Mouse (Mus musculus) gastrocnemius, postnatal 14 days (tissue): ENCODE measurements around the gene Peg10. TPM values are rescaled to one million over a fixed set of nuclear protein-coding genes. Genes with fewer than 3 reads are reported as not detected.

Source experiments
- DNase-seq: peaks from one replicate; pipeline ENCODE4 v3.0.0; 2021; ENCODE audit warnings: mixed read lengths
- intact Hi-C: fragments of 180-260 bp; cut with DNase I; formaldehyde crosslinking; loops from one replicate; pipeline ENCODE4 v1.15.1; 2025; ENCODE audit warnings: low total_unique reads
- long read RNA-seq, 2 experiments: library from polyadenylated mRNA; stranded (forward); transcript quantifications; one replicate each; pipeline ENCODE4 v2.0.0; 2021
- total RNA-seq, 2 experiments: library from RNA; stranded (reverse); gene quantifications; 2 replicates each; pipeline ENCODE4 v1.2.3; 2021

The Peg10 gene
- total RNA-seq, result 10 to 100 TPM in 1 of 2 experiments, 1 to 10 TPM in 1; 8.6 to 12.3 TPM
- long read RNA-seq, experiment 1, result 0 reads
- long read RNA-seq, experiment 2, result 0 reads

DNA sequence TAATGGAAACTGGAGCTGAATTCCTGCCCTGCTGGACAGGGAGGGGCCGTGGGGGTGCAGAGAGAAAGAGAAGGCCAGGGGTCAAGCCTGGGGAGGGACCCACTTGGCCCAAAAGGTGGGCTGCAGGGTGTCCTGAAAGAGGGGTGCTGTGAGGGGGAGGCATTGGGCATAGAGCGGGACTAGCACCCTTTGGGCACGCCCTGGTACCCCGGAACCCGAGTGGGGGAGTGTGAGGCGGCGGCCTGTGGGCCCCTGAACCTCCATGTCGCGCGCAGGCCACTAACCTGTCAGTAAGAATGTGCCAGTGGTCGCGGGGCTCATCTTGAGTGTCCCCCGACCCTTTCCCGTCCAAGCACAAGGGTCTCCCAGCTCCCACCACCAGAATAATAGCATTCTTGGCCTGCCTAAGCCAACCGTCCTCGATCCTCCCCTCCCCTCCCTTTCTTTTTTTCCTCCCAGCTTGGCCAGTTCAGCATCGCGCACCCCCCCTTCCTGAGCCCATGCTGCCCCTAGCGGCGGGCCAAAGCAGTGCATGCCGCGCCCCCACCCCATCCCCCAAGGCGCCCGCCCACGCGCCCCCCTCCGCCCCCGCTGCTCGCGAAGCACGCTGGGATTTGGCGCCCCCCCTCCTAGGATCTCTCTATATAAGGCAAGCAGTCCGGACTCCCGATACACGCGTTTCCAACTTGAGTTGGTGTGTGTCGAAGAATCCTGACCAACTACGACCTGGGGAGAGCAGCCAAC is at the start of gene Peg10, which contains the start of gene Sgce:
Gene Peg10 (plus strand): TSS at position 611 of the 744 bp plus-strand sequence.
Gene Sgce (minus strand): TSS at position 512 of the 744 bp plus-strand sequence.
- intact Hi-C loops, result no loop called here
- DNase-seq, result peak; percentile 86

DNA sequence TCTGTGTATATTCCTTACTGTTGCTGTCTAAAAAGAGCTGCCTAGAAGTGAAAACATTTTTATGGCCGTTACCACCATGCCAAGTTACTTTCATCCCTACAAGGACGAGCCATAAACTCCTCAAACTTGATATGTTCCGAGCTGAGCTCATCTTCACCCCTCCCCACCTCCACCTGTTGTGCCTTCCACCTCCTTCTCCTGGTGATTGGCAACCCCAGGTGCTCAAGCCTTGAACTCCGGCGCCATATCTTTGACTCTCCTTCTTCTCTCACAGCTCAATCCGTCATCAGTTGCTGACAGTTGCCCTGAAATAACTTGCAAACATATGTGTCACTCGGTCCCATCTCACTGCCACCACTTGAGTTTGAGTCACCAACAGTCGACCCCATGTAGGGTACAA is 45.5 kb upstream of the Peg10 start:
- intact Hi-C loops, result no loop called here
- DNase-seq, result no peak

DNA sequence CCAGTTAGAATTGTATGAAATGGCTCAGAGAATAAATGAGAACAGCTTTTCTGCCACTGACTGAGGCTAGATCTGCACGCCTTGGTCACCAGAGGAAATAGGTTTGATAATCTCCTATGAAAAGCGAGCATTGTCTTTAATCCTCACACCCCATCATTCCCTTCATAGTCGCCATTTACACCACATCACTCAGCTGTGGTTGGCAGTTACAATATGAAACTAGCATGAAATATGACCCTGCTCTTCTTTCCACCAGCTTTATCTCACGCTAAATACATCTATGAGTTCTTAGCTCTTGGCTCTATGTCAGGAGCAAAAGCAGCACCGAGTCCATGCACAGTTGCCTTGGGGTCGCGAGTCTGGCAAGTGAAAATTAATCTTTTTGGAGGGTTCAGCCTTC is 43.2 kb upstream of the Peg10 start:
- intact Hi-C loops, result no loop called here
- no peak for DNase-seq

DNA sequence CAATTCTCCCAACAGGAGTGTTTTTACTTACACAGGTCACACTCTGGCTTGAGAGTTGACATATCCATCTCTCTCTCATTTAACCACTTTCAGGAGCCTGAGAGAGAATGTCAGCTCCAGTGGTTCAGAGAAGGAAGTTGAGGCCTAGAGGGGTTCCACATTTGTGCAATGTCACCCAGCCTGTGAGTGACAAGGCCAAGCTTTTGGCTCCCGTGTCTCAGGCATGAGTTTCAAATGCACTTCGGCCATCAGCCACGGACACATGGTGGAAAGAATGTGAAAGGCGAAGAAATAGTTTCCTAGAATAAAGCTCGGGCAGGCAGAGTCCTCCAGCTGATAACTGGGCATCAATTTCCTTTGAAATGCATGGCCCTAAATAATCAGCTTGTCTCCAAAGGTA is 40.7 kb upstream of the Peg10 start:
- intact Hi-C loops, result no loop called here
- peak; percentile 43 for DNase-seq

DNA sequence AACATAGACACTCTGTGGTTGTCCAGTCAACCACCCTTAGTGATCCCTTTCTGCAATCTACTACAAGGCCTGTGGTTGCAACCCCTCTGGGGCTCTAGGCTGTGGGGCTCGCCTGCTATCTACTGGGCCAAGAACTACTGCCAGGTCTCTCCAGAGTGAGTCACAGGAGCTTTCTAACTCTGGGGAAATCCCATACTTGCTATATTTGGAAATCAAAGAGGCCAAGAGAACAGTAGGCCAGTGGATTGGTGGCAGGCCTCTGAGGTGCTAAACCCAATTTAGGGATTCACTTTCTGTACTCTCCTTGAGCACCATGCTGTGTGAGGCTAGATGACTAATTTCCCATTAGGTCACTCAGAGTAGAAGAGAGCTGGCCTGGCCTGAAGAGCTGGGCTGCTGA is 38.1 kb upstream of the Peg10 start:
- intact Hi-C loops, result no loop called here

DNA sequence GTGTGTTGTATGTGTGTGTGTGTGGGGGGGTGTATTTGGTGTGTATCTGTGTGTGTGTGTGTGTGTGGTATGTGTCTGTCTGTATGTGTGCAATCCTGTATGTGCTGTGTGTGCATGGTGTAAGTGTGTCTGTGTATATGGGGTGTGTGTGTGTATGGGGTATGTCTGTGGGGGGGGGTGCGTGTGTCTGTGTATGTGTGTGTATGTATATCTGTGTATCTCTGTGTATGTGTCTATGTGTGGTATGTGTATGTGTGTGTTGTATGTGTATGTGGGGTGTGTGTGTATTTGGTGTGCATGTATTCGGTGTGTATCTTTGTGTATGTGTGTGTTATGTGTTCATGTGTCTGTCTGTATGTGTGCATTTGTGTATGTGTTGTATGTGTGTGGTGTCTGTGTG is 30.9 kb upstream of the Peg10 start:
- intact Hi-C loops, result no loop called here
- no peak for DNase-seq

More for the DNA sequence above, 38.1 kb upstream of the Peg10 start:
- peak; percentile 23 for DNase-seq

DNA sequence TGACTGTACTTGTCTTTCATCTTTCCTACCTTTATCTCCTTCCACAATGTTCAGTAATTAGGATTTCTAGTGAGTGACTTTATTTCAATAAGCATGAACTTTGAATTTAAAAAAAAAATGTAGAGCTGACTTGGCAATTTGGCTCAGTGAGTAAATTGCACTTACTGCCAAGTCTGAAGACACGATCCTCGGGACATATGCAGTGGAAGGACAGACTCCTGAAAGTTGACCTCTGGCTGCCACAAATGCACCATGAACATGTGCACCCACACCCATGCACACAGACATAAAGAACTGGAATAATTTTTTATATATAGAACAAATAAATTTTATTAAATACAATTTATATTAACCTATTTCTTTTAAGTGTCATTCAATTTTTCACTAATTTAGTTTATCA is 29.8 kb upstream of the Peg10 start:
- no peak for DNase-seq

DNA sequence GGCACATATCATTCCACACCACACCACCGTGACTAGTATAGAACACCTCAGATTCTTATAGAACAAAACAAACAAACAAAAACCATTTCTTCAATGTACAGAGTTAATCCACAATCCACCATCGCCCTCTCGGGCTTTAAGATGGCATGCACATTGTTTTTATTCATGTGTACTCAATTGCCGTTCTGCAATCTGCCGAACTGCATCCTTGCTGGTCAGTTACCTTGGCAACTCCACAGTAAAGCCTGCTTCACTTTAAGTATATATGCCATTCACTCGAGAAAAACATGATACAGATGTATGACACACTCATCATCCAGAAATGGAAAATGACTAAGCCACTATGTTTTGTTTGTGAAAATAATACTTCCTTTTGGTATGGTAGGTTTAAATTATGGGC is 25.0 kb upstream of the Peg10 start:
- intact Hi-C loops, result no loop called here

More for the DNA sequence above, 29.8 kb upstream of the Peg10 start:
- intact Hi-C loops, result no loop called here

DNA sequence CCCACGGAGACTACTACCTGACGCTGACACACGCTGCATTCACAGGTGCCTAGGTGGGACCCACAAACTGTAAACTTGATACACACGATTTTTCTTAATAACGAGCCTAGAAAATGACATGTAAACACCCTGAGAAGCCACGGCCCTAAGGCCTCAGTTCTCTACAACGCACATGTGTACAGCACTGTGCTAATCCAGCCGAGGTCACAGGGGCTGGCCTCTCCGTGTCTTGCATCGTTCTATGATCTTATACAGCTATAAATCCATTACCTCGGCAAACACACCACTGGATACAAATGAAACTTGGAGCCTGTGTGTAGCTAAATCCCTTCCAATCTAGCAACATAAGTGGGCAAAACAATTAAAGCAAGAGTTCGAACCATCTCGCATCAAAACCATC is 24.4 kb upstream of the Peg10 start:
- intact Hi-C loops, result no loop called here

More for the DNA sequence above, 25.0 kb upstream of the Peg10 start:
- DNase-seq, result no peak

DNA sequence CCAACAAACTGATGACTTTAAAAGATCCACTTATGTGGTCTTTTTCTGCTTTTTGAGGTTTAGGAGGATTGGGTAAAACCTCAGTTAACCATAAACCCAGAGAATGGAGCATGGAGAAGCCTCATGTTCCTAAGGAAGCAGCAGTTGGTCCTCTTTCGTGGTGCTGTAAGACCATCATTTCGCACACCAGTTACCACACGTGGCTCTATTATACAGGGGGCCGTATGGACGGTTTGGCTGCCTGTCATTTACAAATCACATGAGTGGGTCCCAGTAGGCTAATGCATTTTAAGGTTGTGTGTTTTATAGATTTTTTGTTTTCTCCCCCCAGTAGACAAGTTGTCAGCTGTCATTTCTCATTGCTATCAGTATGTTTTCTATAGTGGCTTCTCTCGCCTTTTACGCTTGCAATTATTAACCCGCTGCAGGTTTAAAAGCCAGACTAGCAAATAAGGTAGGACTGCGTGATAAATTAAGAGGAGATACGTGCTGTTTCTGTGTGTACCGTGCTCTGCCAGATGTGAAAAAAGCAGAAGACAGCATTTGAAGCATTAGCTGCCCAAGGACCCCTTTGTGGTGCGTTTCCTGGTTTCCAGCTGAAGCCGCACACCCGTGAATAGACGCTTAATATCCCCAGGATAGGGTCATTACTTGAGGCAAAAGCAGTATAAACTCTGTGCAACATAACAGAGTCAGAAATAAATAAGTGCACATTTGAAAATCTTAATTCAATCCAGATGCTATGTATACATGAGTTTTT is 22.9 kb upstream of the Peg10 start:
- no peak for DNase-seq
- intact Hi-C loops, result no loop called here

More for the DNA sequence above, 24.4 kb upstream of the Peg10 start:
- no peak for DNase-seq

DNA sequence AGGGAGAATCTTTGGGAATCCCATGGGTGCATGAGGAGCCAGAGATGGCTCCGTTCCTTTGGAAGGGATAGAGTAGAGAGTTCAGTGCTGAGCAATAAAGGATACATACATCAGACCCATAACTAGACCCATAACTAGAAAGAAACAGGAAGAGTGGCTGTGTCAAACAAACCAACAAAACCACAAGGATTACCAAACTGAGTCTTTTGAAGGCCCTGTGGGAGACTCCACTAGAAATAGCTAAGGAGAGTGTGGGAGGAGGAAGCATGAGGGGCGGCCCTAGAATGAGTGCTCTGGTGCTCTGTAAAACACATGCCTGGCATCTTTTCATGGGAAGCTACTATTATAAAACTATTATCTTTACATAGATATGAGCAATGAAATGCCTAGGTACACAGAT is 18.8 kb upstream of the Peg10 start:
- intact Hi-C loops, result no loop called here
- no peak for DNase-seq

DNA sequence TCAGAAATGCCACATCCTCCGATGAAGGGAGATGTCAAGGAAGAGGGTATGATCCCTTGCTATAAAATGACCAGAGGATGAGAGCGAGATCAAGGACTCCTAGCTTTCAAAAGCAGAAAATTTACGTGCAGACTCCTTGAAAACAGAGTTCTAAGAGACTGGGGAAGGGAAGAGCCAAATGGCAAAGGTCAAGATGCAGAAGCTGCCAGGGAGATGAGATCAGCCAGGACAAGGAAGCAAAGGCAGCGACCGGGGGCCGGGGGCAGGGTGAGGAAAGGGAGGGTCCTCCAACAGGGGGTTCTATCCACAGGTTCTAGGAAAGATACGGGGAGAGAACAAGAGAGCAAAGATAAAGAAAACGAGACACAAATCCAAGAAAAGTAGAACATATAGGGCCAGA is 15.4 kb upstream of the Peg10 start:
- intact Hi-C loops, result no loop called here
- DNase-seq, result no peak

DNA sequence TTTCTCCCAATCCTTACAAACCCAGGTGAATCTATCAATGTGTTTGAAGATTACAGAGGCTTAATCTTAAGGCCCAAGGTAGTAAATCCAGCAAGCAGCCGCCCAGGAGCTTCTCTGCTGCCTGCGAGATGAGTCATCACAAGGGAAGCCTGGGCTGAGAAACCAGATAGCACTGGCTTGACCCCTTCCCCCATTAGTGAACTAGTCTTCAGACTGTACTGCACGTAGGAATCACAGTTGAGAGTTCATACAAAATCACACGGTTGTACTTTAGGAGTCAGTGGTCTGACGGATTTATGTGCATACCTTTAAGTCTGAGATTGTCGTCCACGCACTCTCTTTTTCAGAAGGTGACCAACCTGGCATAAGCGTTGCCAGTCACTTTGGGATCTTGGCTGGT is 13.9 kb upstream of the Peg10 start:
- no peak for DNase-seq
- intact Hi-C loops, result no loop called here

DNA sequence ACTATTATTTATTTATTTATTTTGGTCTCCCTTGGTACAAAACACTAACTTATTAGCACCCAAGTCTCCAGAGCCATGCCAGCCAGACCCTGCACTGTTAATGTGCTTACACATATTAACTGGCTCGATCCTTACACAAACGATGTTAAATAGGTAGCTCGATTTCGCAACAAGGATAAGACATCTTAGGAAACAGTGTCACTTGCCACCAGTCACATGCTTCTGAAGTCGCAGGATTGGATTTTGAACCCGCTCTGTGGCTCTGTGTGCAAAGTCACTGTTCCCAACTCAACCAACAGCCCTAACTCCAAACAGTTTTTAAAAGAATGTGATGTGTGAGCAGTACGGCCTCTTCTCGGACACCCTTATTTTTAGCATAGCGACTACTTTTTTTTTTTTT is 10.7 kb upstream of the Peg10 start:
- no peak for DNase-seq
- intact Hi-C loops, result no loop called here

DNA sequence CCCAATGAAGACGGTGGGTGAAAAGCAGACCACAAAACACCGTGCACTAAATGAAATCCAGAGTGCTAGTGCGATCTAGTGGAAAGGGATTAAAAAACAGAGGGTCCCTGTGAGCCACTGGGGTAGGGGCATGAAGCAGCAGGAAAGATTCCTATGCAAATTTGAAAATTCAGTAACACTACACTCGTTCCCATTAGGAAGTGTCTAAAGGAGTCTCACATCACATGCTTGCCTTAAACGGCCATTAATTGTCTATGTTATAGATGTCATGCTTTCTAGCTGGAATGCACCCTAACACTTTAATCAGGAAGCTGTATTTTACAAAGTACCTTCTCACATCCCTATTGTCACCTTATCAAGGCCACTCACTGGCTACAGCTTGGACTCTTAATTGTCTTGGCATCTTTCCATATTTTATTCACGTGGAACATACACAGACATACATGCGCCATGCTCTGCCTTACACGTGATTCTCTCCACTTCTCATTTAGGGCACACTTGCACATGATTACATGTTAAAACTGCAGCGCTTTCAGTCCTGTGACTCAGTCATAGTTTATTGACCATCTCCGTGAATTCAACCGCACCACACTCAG is 9.0 kb upstream of the Peg10 start:
- intact Hi-C loops, result no loop called here
- DNase-seq, result no peak

DNA sequence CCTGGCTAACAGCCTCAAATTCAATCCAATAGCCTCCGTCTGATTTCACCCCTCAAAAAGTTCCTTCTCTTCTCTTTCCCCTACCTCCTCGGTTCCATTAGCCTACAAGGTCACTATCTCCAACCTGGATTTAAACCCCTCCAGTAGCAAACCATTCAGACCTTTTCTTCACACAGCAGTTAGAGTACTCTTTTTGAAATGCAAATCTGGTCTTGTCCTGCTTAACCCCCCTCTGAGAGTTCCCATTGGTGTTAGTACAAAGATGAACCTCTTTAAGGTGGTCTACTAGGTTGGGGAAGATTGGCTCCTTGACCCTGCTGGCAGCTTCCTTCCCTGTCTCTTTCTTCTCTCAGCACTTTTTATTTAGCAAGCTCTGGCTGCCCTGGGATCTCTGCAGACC is 8.4 kb upstream of the Peg10 start:
- DNase-seq, result no peak
- intact Hi-C loops, result no loop called here

DNA sequence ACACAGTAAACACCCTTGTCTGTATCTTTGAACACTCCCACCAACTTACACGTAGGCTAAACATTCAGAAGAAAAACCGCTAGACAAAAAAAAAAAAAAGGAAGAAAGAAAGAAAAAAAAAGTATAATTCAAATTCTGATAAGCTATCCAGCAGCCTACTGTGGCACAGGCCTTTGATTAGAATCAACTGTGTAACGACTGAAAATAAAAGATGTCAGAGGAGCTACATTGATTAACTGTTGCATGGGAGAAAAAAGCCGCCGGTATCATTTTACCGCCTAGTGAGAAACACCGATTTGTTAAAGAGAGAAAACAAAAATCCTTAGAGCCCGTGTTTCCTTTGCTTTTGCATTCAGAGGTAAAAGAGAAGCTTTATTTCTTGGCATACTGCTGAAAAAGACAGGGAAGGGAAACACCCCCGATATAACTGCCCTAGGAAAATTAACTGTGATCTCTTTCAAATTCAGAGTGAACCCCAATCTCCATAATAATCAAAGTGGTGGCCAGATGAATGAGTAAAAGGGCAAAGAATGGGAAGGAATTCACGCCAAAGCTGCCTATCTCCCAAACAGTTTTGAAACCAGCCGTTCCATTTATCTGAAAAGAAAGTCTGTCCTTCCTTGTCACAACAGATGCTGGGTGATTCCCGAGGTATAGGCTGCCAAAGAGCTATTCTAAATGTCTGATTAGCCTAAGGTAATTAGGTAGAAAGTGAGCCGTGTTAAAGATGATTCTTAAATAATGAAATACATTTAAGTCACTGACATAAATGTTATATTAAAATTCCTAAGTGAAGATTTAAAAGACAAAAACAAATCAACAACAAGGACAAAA is 7.4 kb upstream of the Peg10 start:
- intact Hi-C loops, result no loop called here
- no peak for DNase-seq

DNA sequence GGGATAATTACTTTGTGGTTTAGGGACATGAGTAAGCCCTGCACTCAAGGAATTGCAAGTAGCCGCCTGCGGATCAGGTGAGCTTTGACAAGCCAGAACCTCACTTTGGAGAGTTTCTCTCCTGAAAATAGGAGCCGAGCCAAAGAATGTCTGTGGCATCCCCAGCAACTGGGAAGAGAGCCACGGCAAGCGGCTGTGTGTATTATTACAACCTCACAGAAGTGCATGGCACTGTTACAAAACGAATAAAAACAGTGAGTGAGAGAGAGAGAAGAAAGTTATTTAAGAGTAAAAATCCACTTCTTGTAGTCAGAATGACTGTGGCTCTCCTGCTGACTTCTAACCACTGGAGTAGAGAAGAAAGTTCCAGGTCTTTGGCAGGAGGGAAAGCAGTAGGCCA is 6.6 kb upstream of the Peg10 start:
- intact Hi-C loops, result no loop called here
- peak; percentile 63 for DNase-seq

DNA sequence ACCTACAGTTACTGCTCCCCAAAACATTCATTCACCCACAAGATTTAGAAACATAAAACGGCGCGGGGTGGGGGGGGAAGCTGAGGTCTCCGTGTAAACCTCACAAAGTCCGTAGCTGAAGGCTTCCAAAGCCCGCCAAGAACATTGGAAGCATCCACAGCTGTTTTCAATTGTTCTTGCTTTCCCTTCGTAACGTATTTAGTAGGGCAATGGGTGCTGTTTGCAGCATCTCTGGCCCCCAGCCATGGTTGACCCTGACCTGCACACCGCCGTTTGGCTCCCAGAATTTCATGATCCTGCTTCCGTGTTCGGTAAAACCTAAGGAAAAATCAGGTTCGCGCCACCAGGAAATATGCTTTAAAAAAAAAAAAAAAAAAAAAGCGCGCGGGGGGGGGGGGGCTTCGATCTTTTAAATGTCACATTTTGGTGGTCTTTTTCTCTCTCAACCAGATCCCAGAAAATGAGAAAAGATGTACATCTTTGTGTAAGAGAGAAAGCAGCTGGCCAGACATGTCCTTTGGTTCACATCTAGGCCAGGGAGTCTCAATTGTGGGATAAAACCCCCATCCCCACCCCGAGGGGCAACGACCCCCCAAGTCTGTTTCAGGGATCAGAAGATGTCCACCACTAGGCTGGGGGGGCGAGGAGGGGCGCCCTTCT is 940 bp upstream of the Peg10 start:
- DNase-seq, result no peak
- intact Hi-C loops, result no loop called here
